Mouse (Mus musculus) cerebellum, postnatal 4 days (tissue): ENCODE measurements around the gene Gm17617.

Experiments used
- DNase-seq, 2 experiments: peaks; one replicate each; pipeline ENCODE4 v3.0.0; 2022; ENCODE audit warnings: low spot score in 2 of 2, mixed read lengths in 1 of 2

The Gm17617 gene

GRCm38 (mm10) chr13:55133448-55133847, at the start of gene Gm17617:
Gene Gm17617 (minus strand): TSS chr13:55133548.
- DNase-seq: no peak

DNA sequence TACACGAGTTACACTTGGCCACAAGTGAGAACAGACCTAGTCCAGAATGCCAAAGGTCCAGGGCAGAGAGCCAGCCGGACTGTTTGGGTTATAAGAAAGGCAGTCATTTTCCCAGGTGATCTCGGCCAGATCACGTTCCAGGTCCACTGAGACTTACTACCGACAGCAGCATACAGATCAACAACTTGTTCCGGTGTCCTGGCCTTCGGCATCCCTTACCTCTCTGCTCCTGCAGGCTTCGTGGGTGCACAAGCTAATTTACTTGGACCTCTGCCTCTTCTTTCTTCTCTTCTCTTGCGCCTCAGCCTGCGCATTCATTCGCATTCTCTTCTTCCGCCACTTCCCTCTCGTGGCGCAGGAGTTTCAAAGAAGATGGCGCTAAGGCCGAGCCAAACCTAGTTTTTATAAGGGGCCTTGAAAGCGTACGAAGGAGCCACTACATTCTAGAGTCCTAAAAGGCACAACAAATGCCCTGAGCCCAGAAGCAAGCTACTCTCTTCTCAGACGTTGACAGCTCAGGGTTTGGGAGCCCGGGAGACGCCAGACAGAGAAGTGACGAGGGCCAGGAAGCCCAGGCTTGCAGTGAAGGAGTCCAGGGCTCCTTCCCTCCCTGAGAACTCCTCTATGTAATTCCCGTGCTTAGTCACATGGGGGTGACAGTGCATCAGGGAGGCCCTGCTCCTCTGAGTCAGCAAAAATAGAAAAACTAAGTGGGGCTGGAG, 49.0 kb upstream of the Gm17617 start:
- peak in 1 of 2 experiments; percentile 59 for DNase-seq

DNA sequence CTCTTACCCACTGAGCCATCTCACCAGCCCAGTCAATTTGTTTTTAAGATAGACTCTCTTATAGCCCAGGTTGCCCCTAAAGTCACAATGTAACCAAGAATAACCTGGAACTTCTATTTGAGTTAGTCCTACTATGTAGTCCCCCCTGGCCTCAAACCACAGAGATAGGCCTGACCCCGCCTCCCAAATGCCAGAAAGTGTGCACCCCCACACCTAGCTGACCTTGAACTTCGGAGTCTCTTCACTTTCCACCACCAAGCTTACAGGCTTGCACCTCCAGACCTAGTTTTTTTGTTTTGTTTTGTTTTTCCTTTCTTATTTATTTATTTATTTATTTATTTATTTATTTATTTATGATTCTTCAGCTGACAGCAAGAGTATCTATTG, 48.4 kb upstream of the Gm17617 start:
- DNase-seq: no peak

- no peak for DNase-seq
Observed at GRCm38 (mm10) chr13:55179591-55179990, 46.2 kb upstream of the Gm17617 start.

DNA sequence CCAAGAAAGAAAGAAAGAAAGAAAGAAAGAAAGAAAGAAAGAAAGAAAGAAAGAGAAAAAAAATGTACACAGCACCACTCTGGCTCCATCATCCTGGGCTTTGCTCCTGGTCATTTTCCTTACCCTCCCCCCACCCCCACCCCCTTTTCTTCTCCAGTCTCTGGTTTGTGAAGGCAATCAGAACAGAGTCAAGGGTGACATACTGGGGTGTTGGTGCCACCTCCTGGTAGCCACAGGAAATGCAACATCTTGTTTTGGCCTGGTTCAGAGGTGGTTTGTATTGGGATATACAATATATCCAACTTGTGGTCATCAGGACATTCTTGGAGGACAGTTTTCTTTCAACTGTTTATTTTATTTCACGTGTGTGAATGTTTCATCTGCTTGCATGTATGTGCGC, 45.2 kb upstream of the Gm17617 start:
- peak; percentile 70 to 82 for DNase-seq

- DNase-seq: no peak
Observed at GRCm38 (mm10) chr13:55177903-55178496, 44.7 kb upstream of the Gm17617 start.

DNA sequence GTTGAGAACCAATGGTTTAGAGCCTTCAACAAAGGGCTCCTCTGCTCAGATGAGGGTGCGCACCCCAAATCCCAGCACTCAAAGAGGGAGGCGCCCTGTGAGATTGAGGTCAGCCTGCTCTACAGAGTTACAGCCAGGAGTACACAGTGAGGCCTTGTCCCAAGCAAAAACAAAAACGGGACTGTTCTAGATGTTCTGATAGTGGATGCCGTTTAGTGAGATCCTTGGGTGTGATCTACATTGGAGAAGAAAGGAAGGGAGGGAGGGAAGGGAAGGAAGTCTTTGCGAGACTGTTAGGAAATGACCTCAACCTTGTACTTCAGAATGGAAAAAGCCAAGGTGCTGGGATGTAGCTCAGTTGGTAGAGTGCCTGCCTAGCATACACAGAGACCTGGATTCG, 42.9 kb upstream of the Gm17617 start:
- no peak for DNase-seq

DNA sequence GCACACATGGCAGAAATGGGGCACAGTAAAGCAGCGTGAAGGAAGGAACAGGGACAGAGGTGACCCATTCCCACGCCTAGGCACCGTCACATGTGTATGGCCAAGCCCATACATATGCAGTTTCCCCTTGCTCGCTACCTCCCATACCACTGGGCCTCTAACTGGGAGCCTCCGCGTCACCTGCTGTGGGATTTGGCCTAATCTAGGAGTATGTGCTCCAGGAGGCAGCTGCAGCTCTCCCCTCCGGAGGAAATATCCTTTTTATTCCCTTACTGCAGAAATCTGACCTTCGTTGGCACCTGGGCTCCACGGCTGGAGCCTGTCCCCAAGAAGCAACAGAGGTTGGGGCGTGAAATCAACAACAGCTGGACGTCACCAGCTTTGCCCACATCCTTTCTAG, 41.0 kb upstream of the Gm17617 start:
- DNase-seq: no peak

DNA sequence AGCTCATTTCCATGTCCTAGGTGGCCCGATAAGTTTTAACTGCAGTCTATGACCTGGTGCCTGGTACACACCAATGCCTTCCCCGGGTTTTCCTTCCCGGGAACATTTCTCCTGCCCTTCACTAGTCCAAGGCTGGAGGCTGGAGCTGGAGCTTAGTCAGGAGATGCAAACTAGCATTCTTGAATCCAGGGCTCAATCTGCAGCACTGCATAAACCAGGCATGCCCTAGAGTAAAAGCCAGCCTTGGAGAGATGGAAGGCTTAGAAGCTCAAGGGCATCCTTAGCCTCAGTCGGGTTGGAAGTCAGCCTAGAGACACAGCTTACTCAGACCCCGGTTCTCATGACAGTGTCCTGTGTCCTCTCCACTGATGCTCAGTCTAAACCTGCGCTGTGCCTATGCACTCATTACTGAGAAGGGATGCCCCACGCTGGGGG, 39.0 kb upstream of the Gm17617 start:
- DNase-seq: no peak

- DNase-seq: peak; percentile 33 to 75
Observed at GRCm38 (mm10) chr13:55171517-55172335, 38.4 kb upstream of the Gm17617 start.

GRCm38 (mm10) chr13:55168958-55169369, 35.6 kb upstream of the Gm17617 start:
- DNase-seq: peak; percentile 52 to 82

GRCm38 (mm10) chr13:55168255-55168654, 34.9 kb upstream of the Gm17617 start:
- no peak for DNase-seq

- no peak for DNase-seq
Observed at GRCm38 (mm10) chr13:55167798-55168197, 34.5 kb upstream of the Gm17617 start.

- no peak for DNase-seq
Observed at GRCm38 (mm10) chr13:55166806-55167725, 33.7 kb upstream of the Gm17617 start.

- no peak for DNase-seq
Observed at GRCm38 (mm10) chr13:55165831-55166339, 32.5 kb upstream of the Gm17617 start.

DNA sequence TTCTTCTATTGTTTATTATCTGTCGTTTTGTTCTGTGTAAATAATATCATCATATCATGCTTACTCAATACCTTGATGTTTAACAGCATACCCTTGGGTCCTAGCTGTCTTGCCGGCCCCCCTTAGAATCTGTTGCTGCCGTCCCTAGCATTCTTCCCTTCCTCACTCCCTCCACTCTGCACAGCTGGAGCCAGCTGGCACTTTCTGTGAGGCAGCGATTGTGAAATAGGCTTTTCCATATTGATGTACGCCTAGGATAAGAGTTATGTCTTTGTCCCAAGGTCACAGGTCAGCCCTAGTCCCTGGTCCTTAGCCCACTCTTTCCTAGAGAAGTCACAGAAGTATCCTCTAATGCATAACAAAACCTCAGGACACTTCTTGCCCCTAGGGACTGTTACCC, 30.2 kb upstream of the Gm17617 start:
- DNase-seq: no peak

DNA sequence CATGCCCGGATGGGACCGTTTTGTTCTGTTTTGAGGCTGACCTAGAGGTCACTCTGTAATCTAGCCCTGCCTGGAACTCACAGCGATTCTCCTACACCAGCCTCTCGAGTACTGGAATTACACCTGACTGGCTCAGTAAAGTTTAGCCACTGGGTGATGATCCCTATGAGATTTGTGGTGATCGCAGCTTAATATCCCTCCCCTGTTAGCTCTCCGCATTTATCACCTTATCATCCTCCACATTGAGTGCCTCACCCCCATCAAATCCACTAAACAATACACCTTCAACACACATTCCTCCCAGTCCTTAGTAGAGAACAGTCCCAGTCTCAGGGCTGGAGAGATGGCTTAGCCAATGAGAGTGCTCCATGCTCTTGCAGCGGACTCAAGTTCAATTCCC, 29.0 kb upstream of the Gm17617 start:
- DNase-seq: no peak

DNA sequence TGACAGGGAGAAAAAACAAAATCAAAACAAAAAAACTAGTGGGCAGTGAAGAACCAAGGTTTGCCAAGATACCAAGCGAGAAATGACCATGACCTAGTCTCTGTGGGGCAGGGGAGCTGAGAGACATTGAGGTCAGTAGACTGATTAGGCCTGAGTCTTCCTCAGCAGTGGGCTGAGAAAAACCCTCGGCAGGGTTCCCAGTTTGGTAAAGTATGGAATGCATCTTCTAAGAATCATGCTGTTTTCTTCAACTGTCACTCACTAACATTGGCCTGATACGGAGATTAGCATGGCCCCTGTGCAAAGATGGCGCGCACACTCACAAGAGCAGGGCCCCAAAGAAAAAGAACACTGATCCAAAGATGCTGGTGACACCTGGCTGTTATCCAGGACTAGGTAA, 20.6 kb upstream of the Gm17617 start:
- DNase-seq: no peak

DNA sequence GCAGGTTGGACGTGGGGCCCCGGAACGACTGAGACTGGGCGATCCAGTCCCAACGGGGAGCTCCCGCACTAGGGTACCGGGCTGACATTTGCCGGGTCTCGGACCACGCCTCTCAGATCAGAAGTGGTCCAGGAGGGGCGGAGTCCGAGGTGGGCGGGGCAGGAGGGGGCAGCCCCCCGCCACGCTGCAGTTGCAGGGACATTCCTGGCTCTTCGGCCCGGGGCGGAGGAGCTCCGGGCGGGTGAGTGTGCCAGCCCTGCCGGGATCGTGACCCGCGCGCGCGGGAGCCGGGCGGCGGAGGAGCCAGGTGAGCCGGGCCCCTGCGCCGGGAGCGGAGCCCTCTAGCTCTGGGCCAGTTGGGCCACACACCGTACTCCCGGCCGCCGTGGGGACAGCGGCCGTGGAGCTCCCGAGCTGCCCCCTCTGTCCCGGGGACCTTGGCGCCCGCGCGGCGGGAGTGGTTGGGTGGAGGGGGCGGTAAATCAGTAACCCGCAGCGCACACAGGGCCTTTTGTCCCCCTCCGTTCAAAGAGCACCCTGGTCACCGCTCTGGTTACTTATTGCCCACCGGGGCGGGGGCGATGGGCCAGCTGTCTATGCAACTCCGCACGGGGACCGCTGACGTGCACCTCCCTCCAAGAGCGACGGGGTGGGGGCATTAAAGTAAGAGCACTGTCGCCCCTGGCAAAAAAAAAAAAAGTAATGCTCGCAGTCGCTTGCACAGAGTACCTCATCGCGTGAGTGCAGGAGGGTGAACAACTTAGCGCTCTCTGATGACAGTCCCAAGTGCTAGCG, 19.5 kb upstream of the Gm17617 start, which contains the start of gene Fgfr4:
Fgfr4 (plus strand) TSS at position 20 of the 795 bp plus-strand sequence.
- peak in 1 of 2 experiments; percentile 17 for DNase-seq

DNA sequence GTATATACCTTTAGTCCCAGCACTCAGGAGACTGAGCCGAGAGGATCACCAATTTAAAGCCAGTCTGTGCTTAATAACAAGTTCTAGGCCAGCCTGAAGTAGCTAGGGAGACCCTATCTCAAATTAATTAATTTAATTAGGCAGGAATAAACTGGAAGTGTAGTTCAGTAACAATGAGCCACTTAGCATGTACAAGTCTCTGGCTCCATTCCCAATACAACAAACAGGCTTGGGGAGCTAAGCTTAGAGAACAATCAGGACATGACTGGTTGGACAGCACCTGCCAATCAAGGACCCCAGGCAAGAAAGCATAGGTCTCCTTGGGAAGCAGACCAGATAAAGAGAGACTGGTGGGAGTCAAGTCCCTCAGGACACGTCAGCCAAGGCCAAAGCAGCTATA, 6.9 kb upstream of the Gm17617 start:
- no peak for DNase-seq
